In the genomic region with DNA sequence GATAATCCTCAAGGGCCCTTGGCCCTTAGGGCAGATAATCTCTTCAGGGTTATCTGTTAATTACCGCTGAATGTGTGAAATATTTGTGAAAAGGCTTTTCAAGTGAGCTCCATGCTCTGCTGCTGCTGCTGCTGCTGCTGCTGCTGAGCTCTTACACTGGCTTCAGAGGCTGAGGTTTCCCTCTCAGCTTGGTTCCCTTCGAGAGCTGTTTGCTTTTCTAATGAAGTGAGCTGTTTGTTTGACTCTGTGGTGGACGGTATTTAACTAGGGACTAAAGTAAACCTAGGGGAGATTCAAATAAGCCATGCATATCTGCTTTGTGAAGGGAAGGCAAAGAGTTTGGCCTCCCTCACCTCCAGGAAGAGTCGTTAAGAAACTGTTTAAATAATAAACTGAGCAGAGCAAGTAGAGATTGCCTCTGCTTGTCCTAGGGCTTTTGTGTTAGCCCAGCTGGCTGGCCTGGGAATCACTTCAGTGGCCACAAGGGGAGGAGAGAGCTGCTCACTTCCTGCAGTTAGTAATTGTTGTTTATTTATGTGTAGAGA, we compare ENCODE assay signal across 11 mouse cellular contexts.
A peak's percentile ranks its signal among the peaks of the same experiment; 100 is the strongest.
DNase-seq lines count a peak whose midpoint lies in the region; ATAC-seq and TF ChIP-seq lines count a peak whose summit lies in the region.
"Had no signal": no experiment of that assay in that cellular context is flagged by ENCODE, and none has a peak within 500 bp of the region (broad histone marks: within the 10 kb centered on the region; RNA-seq: fewer than 3 reads in every experiment).

No protein-coding gene starts in this region.

- H3K4me1 ChIP-seq in hindbrain, embryonic 14.5 days (replicated peaks; ENCODE audit: control insufficient read depth, insufficient read depth, low read length) = peaks cover 11% of the 10 kb centered on the region
- H3K4me1 ChIP-seq: liver, embryonic 13.5 days had no signal

- POLR2A ChIA-PET in Patski (lab: Charles Lee) = no interaction called here

- under 1% methylated on average over 4 of the region's 4 CpGs for WGBS in hindbrain, embryonic 14.5 days

- H3K4me3 ChIP-seq in hindbrain, embryonic 14.5 days (replicated peaks; ENCODE audit: low read length) = no peak overlapping the region
- H3K4me3 ChIP-seq: heart, embryonic 10.5 days; liver, embryonic 13.5 days had no signal

- no peaks in the 10 kb centered on the region for H3K36me3 ChIP-seq in hindbrain, embryonic 14.5 days (replicated peaks; ENCODE audit: control insufficient read depth, insufficient read depth)
- H3K36me3 ChIP-seq: heart, embryonic 10.5 days; liver, embryonic 13.5 days had no signal

- DNase-seq in Patski (ENCODE audit: low read depth, low spot score) = no peak
- DNase-seq in embryo, embryonic 11 days = peak; percentile 56
- DNase-seq in hindbrain, embryonic 14.5 days (ENCODE audit: low spot score) = no peak
- DNase-seq in lung, postnatal 4 days = peak; percentile 24 to 48
- DNase-seq in frontal cortex, adult 2 months (ENCODE audit: extremely low spot score in 1 of 2, low spot score in 1 of 2) = no peak
- no peak for DNase-seq in left cerebral cortex, adult 11 months (ENCODE audit: low spot score)
- DNase-seq in layer of hippocampus, adult 8-10 months (ENCODE audit: low spot score in 2 of 2) = no peak
- DNase-seq: kidney, postnatal 25 days; liver, embryonic 13.5 days; thymus, adult 2 months had no signal

- TF ChIP-seq CTCF in Patski (IDR thresholded peaks at IDR 0.05) = peak; percentile 35

- H3K27me3 ChIP-seq in Patski = no peaks in the 10 kb centered on the region
- no peaks in the 10 kb centered on the region for H3K27me3 ChIP-seq in hindbrain, embryonic 14.5 days (ENCODE audit: control insufficient read depth, insufficient read depth, low read length)
- H3K27me3 ChIP-seq: liver, embryonic 13.5 days had no signal

- CTCF ChIA-PET in Patski (lab: Charles Lee) = interaction anchor here (0.9 to 1.3 kb wide), 6 partner anchors 13 to 22 kb away, joined by 3 to 4 read pairs (median 3); no protein-coding TSS in a partner anchor

- H3K4me2 ChIP-seq in hindbrain, embryonic 14.5 days (replicated peaks) = no peak overlapping the region
- H3K4me2 ChIP-seq: liver, embryonic 13.5 days had no signal

- ATAC-seq in Patski = peak; percentile 88
- ATAC-seq in hindbrain, embryonic 14.5 days (ENCODE audit: low FRiP score) = peak; percentile 44; the same call in 1 of the 2 replicates

- no peak overlapping the region for H3K27ac ChIP-seq in hindbrain, embryonic 14.5 days
- H3K27ac ChIP-seq: heart, embryonic 10.5 days; liver, embryonic 13.5 days had no signal

- H3K9me3 ChIP-seq in hindbrain, embryonic 14.5 days (ENCODE audit: control insufficient read depth, low read length) = no peaks in the 10 kb centered on the region
- H3K9me3 ChIP-seq: heart, embryonic 10.5 days; liver, embryonic 13.5 days had no signal

- H3K9ac ChIP-seq in hindbrain, embryonic 14.5 days = no peak overlapping the region
- H3K9ac ChIP-seq: liver, embryonic 13.5 days had no signal

- in situ Hi-C loops in Patski (cut with MboI; ENCODE audit: low pct_unique_long_range_greater_than_20kb) = no loop called here

Comparison
In these comparisons a context has a peak if more than half of its experiments do, and no peak if none do; other contexts are left out.
1. DNase-seq: peak in embryo, embryonic 11 days (single experiment) and lung, postnatal 4 days (2 of 2); none in Patski (single experiment), hindbrain, embryonic 14.5 days (single experiment), frontal cortex, adult 2 months (0 of 2), left cerebral cortex, adult 11 months (single experiment) and layer of hippocampus, adult 8-10 months (0 of 2).